Mouse (Mus musculus) yolk sac, embryonic 10.5 days (tissue): ENCODE results near the gene Spty2d1.
"Not testable (repeated sequence)": the region's sequence is repeated elsewhere in the genome, so short reads cannot be mapped to it uniquely, and the experiment has no call there.

Experiments
- DNase-seq: peaks from one replicate; pipeline ENCODE4 v3.0.0-alpha.2; 2017; ENCODE audit warnings: low spot score

Spty2d1 gene

GRCm38 (mm10) chr7:47008168-47008993 lies at the start of gene Spty2d1:
TSS of gene Spty2d1 (minus strand) at chr7:47008411.
- peak; percentile 98 for DNase-seq

DNA sequence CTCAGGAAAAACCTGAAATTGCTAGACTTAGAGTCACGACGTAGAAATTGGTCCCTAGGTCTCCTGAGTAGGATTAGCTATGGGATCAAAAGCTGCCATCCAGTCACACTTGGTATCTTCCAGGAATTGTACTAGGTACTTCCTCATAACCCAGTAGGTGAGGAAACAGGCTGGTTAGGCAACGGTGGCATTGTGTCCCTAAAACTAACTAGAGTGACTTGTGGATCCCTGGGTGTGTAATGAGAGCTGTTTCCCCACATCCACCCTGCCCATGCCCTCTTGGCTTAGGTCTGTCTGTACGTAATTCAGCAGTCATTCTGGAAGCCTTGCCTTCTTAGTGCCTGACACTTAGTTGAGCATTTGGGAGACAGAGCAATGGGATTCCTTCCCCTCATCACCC lies 48.1 kb upstream of the Spty2d1 start:
- no peak for DNase-seq

- no peak for DNase-seq
These were observed 47.5 kb upstream of the Spty2d1 start for GRCm38 (mm10) chr7:47055744-47056143.

GRCm38 (mm10) chr7:47054666-47055065 lies 46.5 kb upstream of the Spty2d1 start:
- DNase-seq: no peak

GRCm38 (mm10) chr7:47053287-47053686 lies 45.1 kb upstream of the Spty2d1 start:
- DNase-seq: no peak

DNA sequence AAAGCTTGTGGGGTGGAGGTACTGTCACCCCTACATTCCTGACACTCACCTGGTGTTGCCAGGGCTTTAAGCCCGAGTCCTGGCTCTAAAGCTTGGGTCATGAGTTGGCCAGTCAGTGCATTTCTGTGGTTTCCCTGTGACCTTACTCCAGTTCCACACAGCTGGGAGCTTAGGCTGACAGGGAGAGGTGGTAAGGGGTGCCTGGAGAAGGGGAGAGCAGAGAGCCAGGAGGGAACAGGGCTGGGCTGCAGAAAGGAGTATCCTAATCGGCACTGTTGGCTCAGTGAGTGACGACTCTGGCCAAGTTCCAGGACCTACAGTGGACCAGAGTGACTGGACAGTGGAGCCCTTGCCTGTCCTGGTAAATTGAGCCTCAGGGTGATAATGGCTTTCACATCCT lies 44.1 kb upstream of the Spty2d1 start:
- DNase-seq: no peak

- no peak for DNase-seq
These were observed 43.4 kb upstream of the Spty2d1 start for GRCm38 (mm10) chr7:47051404-47052151.

GRCm38 (mm10) chr7:47050766-47051165 lies 42.6 kb upstream of the Spty2d1 start:
- no peak for DNase-seq

- peak; percentile 95 for DNase-seq
These were observed 42.2 kb upstream of the Spty2d1 start, which contains the start of gene Tmem86a for GRCm38 (mm10) chr7:47050366-47050765. TSS of gene Tmem86a (plus strand) at chr7:47050601.

DNA sequence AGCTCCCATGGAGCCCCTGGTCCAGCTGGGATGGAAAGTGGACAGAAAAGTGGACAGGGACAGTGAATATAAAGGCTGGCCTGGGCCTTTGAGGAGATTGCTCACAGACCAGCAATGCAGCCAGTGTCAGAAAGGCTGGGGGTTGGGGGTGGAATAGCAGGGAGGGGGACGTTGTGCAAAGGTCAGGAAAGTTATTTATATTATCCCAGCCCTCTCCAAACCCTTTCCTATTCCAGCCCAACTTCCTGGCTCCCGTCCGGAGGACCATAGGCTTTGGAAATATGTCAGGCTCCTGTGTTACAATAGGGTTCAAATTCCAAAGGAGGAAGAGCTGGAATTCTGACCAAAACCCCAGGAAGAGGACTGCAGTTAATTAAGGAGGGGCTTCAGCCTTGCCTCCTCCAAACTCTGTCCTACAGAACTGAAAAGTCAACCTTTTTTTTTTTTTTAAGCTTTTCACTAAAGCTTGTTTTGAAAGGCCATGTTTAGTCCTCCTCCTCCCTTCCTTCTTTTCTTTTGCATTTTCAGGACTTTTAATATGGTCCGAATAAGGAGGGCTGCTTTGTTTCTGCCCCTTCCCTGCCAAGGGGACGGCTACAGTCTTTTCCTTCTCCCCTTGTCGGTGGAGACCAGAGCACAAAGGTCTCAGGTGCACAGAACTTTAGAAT lies 34.7 kb upstream of the Spty2d1 start:
- DNase-seq: peak; percentile 69

DNA sequence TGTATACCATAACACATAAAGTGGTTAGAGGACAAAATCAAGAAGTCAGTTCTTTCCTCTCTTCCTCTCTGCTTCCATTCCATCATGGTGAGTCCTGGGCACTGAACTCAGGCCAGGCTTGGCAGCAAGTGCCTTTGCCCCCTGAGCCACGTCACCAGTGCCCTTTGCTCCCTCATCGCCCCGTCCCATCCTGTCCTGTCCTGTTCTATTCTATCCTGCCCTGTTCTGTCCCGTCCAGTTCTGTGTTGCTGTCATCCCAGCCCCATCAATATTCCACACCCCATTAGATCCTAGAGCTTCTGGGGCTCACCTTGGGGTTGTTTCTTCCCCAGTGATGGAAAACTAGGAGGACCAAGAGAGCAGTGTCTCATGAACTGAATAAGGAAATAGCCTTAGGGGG lies 33.9 kb upstream of the Spty2d1 start:
- no peak for DNase-seq

DNA sequence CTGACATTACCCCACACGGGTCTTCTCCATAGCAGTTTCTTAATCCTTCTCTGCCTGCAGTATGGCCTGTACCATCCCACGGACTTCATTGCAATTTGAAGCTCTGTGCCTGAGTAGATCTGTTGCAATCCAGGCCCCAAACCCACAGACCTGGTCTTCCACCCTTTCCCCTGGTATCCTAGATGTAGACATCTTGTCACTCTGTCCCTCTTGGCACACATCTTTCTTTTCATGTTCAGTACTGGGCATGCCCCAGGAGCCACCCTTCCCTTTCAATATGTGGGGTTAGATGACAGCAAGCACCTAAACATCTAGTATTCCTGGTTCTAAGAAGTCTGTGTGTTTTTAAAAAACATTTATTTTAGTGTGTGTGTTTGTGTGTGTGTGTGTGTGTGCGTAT lies 33.5 kb upstream of the Spty2d1 start:
- DNase-seq: no peak

- DNase-seq: no peak
These were observed 27.2 kb upstream of the Spty2d1 start for GRCm38 (mm10) chr7:47035426-47035825.

- DNase-seq: no peak
These were observed 26.7 kb upstream of the Spty2d1 start for GRCm38 (mm10) chr7:47034785-47035384.

DNA sequence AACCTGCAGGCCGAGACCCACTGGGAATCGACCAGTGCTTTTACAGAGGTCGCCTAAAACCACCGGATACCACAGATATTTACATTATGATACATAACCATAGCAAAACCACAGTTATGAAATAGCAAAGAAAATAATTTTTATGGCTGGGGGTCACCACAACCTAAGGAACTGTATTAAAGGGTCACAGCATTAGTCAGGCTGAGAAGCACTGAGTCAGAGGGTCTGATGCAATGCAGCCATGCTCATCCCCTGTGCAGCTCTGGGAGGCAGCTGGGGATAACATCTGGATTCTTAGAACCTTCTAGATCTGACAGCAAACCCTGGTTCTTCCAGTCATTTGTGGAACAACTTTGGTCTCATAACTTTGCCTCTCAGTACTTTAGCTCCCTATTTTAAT lies 23.2 kb upstream of the Spty2d1 start:
- no peak for DNase-seq

DNA sequence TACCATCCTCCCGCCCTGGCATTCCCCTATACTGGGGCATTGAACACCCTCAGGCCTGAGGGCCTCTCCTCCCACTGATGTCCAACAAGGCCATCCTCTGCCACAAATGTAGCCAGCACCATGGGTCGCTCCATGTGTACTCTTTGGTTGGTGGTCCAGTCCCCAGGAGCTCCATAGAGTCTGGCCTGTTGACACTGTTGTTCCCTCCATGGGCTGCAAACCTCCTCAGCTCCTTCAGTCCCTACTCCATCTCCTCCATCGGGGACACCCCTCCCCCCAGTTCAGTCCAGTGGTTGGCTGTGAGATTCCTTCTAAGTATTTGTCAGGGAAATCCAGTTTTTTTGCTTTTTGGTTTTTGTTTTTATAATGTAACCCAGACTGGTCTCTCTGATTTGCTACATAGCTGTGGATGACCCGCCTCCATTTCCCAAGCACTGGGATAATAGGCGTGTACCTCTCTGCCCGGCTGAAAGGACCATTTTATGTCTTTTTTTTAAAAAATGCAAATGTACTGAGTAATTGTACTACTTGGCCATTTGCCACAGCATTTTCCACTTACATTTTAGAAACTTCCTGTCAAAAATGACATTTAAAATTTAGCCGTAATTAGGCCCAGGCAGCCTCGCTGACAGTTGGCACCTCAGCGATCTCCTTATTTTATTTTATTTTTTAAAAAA lies 22.4 kb upstream of the Spty2d1 start:
- DNase-seq: no peak

GRCm38 (mm10) chr7:47027520-47027919 lies 19.3 kb upstream of the Spty2d1 start:
- no peak for DNase-seq

- DNase-seq: not testable (repeated sequence)
These were observed 18.7 kb upstream of the Spty2d1 start for GRCm38 (mm10) chr7:47026899-47027298.

- DNase-seq: no peak
These were observed 17.2 kb upstream of the Spty2d1 start for GRCm38 (mm10) chr7:47025429-47025828.

GRCm38 (mm10) chr7:47024454-47024853 lies 16.2 kb upstream of the Spty2d1 start:
- DNase-seq: no peak

DNA sequence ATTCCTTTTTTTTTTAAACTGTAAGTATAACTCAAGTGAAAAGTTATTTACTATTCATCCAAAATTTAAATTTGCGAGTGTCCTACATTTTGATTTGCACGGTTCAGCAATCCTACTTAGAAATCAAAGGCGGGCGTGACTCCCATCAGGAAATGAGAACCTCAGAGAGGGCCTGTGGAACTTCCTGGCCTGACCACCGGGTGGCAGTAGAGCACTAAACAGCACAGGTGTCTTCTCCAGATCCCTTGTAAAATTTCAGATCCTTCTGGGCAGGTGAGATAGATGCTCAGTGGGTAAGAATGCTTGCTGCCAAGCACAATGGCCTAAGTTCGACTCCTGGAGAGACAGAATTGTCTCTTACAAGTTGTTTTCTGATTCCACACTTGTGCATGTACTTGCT lies 15.3 kb upstream of the Spty2d1 start:
- DNase-seq: peak; percentile 58

- no peak for DNase-seq
These were observed 14.3 kb upstream of the Spty2d1 start for GRCm38 (mm10) chr7:47022482-47022881.
